Mouse (Mus musculus): Measurements from ENCODE around the gene Gm20388.

Gm20388 gene

DNA sequence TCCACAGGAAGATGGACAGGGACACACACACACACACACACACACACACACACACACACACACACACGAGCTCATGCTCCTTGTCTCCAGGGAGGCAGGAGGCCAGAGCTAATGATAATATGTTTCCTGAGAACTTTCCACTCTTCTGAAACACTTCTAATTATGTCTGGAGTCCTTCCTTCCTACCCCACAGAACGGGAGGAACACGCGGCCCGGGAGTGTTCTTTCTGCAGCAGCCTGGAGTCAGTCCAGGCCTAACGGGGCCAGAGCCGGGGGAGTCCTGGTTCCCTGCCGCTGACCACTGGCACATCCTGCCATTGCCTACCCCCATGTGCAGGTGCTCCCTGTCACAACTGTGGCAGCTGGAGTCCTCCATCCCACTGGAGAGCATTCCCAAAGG is 1421.8 kb downstream of the Gm20388 start:
- no peak for DNase-seq (ENCODE audit: low read depth, low spot score)

DNA sequence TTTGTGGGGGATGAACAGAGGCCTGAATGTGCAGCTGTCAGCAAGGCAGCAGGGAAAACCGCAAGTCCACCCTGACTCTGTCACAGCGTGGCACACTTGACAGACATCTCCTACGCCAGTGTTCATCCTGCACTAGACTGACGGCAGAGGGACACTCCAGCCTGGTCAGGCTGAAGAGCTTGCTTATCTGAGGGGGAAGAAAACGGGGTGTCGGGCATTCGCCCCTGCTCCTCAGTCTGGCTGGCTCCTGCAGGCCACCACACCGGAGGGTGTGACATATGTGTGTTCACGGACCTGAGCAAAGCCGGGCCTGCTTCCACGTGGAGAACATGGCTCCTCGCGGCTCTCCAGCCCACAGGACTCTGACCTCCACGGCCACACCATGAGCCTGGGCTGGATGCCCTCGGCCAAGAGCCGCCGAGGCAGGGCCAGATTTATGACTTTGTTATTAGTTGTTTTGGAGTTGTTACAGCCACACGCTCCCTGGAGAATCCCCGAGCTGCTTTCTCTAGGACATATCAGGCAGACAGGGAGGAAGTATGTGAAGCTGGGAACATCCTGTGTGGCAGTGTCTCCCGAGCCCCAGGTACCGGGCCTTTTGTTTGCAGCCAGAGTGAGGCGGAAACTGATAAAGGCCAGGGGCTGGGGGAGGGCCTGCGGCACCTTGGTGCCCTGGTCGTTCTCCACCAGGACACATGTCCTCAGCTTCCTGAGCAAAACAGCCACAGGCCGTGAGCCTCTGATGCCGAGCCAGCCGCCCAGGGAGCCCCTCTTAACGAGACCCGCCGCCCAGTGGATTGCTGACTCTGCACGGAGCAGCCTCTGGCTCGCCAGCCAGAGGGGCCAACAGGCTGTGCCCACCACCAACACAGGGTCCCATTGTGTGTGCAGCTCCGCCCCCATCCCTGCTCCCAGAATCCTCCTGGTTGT is 1424.1 kb downstream of the Gm20388 start:
- no peak for DNase-seq (ENCODE audit: low read depth, low spot score)

DNA sequence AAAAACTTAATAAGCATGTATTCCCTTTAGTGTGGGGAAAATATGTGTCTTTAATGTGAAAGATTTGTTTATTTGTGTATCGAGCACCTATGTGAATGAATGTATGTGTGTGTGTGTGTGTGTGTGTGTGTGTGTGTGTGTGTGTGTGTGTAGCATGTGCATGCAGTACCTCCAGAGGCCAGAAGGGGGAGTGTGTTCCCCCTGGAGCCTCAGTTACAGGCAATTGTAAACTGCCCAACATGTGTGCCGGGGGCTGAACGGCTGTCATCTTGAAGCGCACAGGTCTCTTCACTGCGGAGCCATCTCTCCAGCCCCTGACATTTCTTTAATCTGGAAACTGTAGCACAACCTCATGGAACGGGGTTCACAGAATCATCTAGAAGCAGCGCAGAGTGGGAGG is 1425.0 kb downstream of the Gm20388 start:
- no peak for DNase-seq (ENCODE audit: low read depth, low spot score)

DNA sequence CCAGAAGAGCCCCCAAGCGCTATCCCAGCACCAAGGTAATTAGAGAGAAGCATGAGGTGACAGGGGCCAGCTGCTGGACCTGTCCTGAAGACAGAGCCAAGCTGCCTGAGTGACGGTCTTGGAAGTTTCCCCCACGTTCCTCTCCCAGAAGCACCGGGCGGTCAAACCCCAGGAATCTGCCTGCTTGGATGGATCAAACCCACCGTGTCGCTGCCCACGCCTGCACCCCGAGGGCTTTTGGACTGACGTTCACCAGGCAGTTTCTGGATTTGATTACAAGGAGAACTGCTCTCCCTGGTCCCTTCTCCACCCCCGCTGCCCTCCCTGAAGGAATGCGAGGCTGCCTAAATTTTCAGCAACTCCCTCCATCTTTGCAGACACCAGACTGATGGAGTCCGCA is 1432.3 kb downstream of the Gm20388 start:
- no peak for DNase-seq (ENCODE audit: low read depth, low spot score)

- DNase-seq (ENCODE audit: low read depth, low spot score), result peak; percentile 68
These were observed 1433.8 kb downstream of the Gm20388 start for GRCm38 (mm10) chr8:121344486-121344885.

DNA sequence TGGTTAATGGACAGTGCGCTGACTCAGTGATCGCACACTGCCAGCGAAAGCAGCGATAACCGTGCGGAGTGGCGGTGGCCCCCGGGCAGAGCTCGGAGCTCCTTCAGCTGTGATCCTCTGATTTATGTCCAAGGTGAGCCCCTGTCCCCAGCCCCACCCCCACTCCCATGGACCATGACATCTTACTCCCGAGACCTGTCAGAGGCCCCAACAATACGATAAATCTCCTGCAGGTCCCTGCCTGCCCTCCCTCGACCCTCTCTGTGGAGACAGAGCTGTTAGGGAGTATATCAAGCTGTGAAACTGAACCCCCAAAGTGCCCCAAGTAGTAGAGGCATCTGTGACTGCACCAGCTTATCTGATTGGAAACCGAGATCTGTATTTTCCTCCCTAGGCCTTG is 1435.5 kb downstream of the Gm20388 start:
- DNase-seq (ENCODE audit: low read depth, low spot score), result no peak

- peak; percentile 62 for DNase-seq (ENCODE audit: low read depth, low spot score)
These were observed 1436.2 kb downstream of the Gm20388 start for GRCm38 (mm10) chr8:121346862-121347261.

GRCm38 (mm10) chr8:121348998-121349397 is 1438.4 kb downstream of the Gm20388 start:
- DNase-seq (ENCODE audit: low read depth, low spot score), result no peak

- no peak for DNase-seq (ENCODE audit: low read depth, low spot score)
These were observed 1440.2 kb downstream of the Gm20388 start for GRCm38 (mm10) chr8:121350803-121351202.

- no peak for DNase-seq (ENCODE audit: low read depth, low spot score)
These were observed 1444.2 kb downstream of the Gm20388 start for GRCm38 (mm10) chr8:121354844-121355243.

DNA sequence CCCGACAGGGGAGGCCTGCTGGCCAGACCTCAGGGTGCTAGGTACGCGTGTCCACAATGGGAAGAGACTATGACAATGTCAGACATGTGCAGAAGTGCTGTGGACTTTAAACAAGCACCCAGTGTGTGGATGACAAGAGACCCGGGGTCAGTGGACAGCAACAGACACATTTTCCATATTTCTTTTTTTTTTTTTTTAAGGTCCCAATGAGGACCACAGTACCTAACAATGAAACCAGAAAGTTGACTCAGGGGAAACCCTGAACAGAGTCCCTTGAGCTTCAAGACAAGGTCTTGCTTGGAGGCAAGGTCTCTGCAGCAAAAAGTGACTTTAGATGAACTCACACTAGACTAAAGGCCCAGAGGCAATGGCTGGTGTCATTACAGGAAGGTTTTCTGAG is 1446.8 kb downstream of the Gm20388 start:
- DNase-seq (ENCODE audit: low read depth, low spot score), result no peak

GRCm38 (mm10) chr8:121358609-121359008 is 1448.0 kb downstream of the Gm20388 start:
- no peak for DNase-seq (ENCODE audit: low read depth, low spot score)

- peak; percentile 36 for DNase-seq (ENCODE audit: low read depth, low spot score)
These were observed 1448.7 kb downstream of the Gm20388 start for GRCm38 (mm10) chr8:121359131-121359981.

DNA sequence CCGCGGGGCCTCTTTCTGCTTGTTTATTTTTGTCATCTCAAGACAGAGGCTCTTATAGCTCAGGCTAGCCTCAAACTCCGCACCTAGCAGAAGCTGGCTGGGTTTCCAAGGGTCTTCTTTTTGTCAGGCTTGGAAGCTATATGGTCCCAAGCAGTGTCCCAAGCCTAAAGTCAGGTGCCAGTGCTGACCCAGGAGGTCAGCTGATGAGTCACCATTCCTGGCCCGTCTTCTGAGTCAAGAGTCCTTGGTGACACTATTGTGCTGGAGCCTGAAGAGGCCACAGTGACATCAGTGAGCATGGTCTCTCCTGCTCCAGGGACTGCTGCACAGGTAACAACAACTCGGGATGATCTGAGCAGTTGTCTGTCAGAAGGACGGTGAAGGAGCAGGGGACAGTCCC is 1449.4 kb downstream of the Gm20388 start:
- DNase-seq (ENCODE audit: low read depth, low spot score), result no peak

- DNase-seq (ENCODE audit: low read depth, low spot score), result no peak
These were observed 1450.5 kb downstream of the Gm20388 start for GRCm38 (mm10) chr8:121361166-121361565.

DNA sequence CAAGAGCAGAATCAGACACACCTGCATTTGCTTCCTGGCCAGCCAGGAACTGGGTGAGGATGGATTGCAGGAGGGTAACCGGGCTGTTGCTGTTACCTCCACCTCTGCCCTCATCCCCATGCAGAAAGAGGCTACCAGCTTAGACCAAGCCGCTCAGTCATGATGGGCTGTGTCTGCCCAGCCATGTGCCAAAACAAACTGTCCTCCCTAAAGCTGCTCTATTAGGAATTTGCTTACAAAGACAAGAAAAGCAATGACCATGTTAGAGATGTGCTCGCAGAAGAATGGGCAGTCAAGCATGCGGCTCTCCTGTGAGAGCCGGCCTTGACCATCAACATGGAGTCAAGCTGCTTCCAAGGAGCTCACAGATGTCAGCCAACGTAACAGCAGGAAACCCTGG is 1454.0 kb downstream of the Gm20388 start:
- DNase-seq (ENCODE audit: low read depth, low spot score), result no peak

- DNase-seq (ENCODE audit: low read depth, low spot score), result no peak
These were observed 1454.5 kb downstream of the Gm20388 start for GRCm38 (mm10) chr8:121365150-121365549.

- no peak for DNase-seq (ENCODE audit: low read depth, low spot score)
These were observed 1456.0 kb downstream of the Gm20388 start for GRCm38 (mm10) chr8:121366655-121367054.

DNA sequence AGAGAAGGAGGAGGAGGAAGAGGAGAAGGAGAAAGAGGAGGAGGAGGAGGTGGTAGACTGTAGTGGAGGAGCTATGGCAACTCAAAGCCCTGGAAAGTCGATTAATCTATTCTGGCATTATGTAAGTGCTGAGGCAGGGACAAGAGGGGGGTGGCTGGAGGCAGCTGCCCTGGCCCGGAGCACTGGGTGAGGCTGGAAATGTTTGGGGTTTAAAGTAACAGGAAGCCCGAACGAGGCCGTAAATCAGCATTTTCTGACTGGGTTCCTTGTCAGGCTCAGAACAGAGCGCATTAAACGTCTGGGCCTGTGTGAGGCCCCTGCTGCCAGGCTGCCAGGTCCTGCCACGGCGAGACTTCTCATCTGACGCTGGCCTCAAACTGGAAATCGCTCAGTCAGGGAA is 1458.2 kb downstream of the Gm20388 start:
- DNase-seq (ENCODE audit: low read depth, low spot score), result peak; percentile 13

DNA sequence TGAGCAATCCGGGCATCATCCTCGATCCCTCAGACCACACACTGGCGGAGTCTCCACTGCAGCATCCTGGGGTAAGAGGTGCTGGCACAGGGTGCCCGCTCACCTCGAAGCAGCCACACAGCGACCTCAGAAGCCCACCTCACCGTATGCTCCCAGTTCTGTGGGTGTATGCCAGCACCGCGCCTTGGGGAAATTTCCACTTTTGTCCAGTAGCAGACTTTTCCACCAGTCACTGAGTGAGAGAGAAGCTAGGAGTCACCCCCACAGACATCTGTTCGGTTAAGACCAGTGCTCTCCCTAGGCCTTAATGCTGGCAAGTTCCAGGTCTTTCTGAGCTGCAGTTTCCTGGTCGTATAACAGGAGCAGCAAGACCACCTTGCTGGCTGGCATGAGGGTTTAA is 1458.7 kb downstream of the Gm20388 start:
- DNase-seq (ENCODE audit: low read depth, low spot score), result peak; percentile 64

DNA sequence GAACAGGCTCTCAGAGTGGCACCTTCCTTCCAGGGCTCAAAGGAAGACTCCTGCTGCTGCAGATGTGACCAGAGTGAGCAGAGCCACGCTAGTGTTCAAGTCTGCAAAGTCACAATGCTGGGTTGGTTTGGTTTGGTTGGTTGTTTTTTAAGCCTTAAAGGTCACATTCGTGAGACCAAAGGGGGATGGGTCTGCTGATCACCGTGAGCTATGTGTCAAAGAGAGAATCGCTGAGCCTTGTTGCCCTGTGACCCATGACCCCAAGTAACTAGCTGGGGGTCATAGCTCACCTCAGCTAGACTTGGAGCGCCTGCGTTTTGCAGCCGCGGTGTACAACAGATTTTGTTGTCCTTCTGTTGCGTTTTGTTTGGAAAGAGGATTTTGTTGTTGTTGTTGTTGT is 1460.6 kb downstream of the Gm20388 start:
- DNase-seq (ENCODE audit: low read depth, low spot score), result no peak

GRCm38 (mm10) chr8:121371911-121372638 is 1461.4 kb downstream of the Gm20388 start:
- DNase-seq (ENCODE audit: low read depth, low spot score), result peak; percentile 81
